Mouse (Mus musculus) forebrain, postnatal 0 days (tissue): ENCODE results near the gene Rimkla. TPM values are rescaled to one million over a fixed set of nuclear protein-coding genes. Genes with fewer than 3 reads are reported as not detected.

Experiments used
- ATAC-seq: fragments of 200-750 bp; cut with Nextera tagmentation; 2 replicates; pipeline ENCODE4 v1.8.0; 2017; ENCODE audit warnings: mild to moderate bottlenecking, moderate library complexity
- DNase-seq: peaks from one replicate; pipeline ENCODE4 v3.0.0-alpha.2; 2015
- H3K27ac ChIP-seq: fragments of 300-500 bp; sonication (generic); 2 replicates; pipeline ENCODE4 v1.5.1; 2014; ENCODE audit warnings: low read depth, mild to moderate bottlenecking, antibody characterized with exemption, low read length, moderate library complexity, mixed read lengths
- H3K27me3 ChIP-seq: fragments of 300-500 bp; sonication (generic); 2 replicates; pipeline ENCODE4 v1.6.1; 2014; ENCODE audit warnings: mild to moderate bottlenecking, low read length, mixed read lengths; ENCODE audit not compliant: insufficient read depth
- H3K36me3 ChIP-seq: fragments of 300-500 bp; sonication (generic); 2 replicates; pipeline ENCODE4 v1.6.1; 2014; ENCODE audit warnings: mild to moderate bottlenecking, moderate library complexity; ENCODE audit not compliant: insufficient read depth
- H3K4me1 ChIP-seq: fragments of 300-500 bp; sonication (generic); 2 replicates; pipeline ENCODE4 v1.6.1; 2014; ENCODE audit warnings: antibody characterized with exemption; ENCODE audit not compliant: insufficient read depth
- H3K4me2 ChIP-seq: fragments of 300-500 bp; sonication (generic); 2 replicates; pipeline ENCODE4 v1.6.1; 2014; ENCODE audit warnings: low read depth, mild to moderate bottlenecking, moderate library complexity
- H3K4me3 ChIP-seq: fragments of 300-500 bp; sonication (generic); 2 replicates; pipeline ENCODE4 v1.5.1; 2014; ENCODE audit warnings: low read depth, low read length, mixed read lengths
- H3K9ac ChIP-seq: fragments of 300-500 bp; sonication (generic); 2 replicates; pipeline ENCODE4 v1.6.1; 2014; ENCODE audit warnings: mild to moderate bottlenecking
- H3K9me3 ChIP-seq: fragments of 300-500 bp; sonication (generic); 2 replicates; pipeline ENCODE4 v1.6.1; 2016; ENCODE audit warnings: low read length
- CTCF ChIP-seq: sonication (generic); IDR thresholded peaks from 2 replicates; pipeline ENCODE4 v1.5.1; 2016; ENCODE audit warnings: antibody characterized with exemption, control low read depth, low read depth
- WGBS: fragments of 180-500 bp; shearing (Covaris S2); extraction: QIAGEN DNeasy Blood & Tissue Kit; methylation state at CpG from one replicate; pipeline ENCODE4 v1.1.7; 2014; 5-methylcytosine and 5-hydroxymethylcytosine counted together
- polyA plus RNA-seq: library from polyadenylated mRNA; unstranded; fragments of >200 nt; fragmentation: Nextera tagmentation; extraction: Ambion mirVana; gene quantifications from 2 replicates; pipeline ENCODE4 v1.2.1, GENCODE M21; 2015
- total RNA-seq: library from RNA; depleted of rRNA; stranded (reverse); fragments of >200 nt; gene quantifications from 2 replicates; pipeline ENCODE4 v1.2.3, GENCODE M21; 2014

Gene Rimkla
- total and polyA plus RNA-seq, 2 experiments from 2014 or later, result 21.6 to 28.4 TPM

DNA sequence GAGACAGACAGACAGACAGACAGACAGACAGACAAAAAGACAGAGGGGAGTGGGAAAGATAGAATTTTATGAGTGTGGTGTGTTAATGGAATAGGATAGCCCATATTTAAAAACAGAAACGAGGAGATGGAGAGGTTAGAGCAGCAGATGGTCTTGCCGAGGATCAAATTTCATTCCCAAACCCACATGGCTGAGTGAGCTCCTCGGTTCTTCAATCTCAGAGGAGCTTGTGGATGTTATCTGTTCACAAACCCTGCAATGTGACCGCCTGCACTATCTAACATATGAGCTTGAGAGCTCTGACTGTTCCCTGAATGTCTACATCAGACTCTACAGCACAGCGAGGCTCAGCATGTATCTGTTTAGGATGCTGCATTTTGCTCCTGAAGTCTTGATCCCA is 19.3 kb downstream of the Rimkla start:
- Histone ChIP-seq H3K9ac (no peak overlapping the region), H3K27me3 (no peaks in the 10 kb centered on the region), H3K4me3 (no peak overlapping the region), H3K36me3 (no peaks in the 10 kb centered on the region), H3K27ac (no peak overlapping the region), H3K4me1 (no peaks in the 10 kb centered on the region), H3K4me2 (no peak overlapping the region), H3K9me3 (no peaks in the 10 kb centered on the region)
- no peak for ATAC-seq
- TF ChIP-seq CTCF, result no peak
- no peak for DNase-seq
- 50% methylated on average over 5 of the region's 5 CpGs for WGBS

- no peak overlapping the region for H3K4me3 ChIP-seq
- H3K36me3 ChIP-seq, result no peaks in the 10 kb centered on the region
- no peaks in the 10 kb centered on the region for H3K27me3 ChIP-seq
- ATAC-seq (no peak), DNase-seq (no peak)
- 82% methylated on average over 9 of the region's 9 CpGs for WGBS
- H3K27ac ChIP-seq, result no peak overlapping the region
- no peak for TF ChIP-seq CTCF
- no peaks in the 10 kb centered on the region for H3K9me3 ChIP-seq
- no peak overlapping the region for H3K9ac ChIP-seq
- no peaks in the 10 kb centered on the region for H3K4me1 ChIP-seq
- H3K4me2 ChIP-seq, result no peak overlapping the region
Observed at GRCm38 (mm10) chr4:119472545-119472944, 19.9 kb downstream of the Rimkla start.

GRCm38 (mm10) chr4:119467720-119468380 is 24.6 kb downstream of the Rimkla start:
- no peak for TF ChIP-seq CTCF
- peak overlapping the region; percentile 51 for H3K27ac ChIP-seq
- ATAC-seq (peak; percentile 54), DNase-seq (peak; percentile 79)
- H3K27me3 ChIP-seq, result no peaks in the 10 kb centered on the region
- no peaks in the 10 kb centered on the region for H3K9me3 ChIP-seq
- H3K36me3 ChIP-seq, result peaks cover 6% of the 10 kb centered on the region; the same call in 1 of the 2 replicates
- WGBS, result 62% methylated on average over 16 of the region's 16 CpGs
- H3K4me1 ChIP-seq, result peaks cover 16% of the 10 kb centered on the region
- H3K4me2 ChIP-seq, result no peak overlapping the region
- no peak overlapping the region for H3K9ac ChIP-seq
- no peak overlapping the region for H3K4me3 ChIP-seq

DNA sequence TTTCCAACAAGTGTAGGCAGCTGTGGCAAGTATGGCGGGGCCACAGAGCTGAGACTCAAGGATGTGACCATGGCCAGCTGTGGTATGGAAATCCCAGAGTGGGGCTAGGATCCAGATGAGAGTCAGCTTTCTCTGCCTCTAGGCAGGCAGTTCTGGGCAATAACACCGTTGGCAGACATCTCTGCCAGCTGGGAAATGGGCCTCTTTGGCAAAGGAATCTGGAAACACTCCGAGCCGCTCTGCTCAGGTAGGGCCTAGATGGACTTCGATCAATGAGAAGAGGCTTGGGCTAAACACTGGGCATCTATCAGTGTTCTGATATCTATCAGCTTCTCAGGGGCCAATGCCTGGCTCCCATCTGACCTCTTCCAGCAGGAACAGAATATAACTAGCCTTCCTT is 26.6 kb downstream of the Rimkla start:
- TF ChIP-seq CTCF, result no peak

GRCm38 (mm10) chr4:119463756-119464419 is 28.5 kb downstream of the Rimkla start:
- Histone ChIP-seq H3K27me3 (no peaks in the 10 kb centered on the region), H3K4me3 (no peak overlapping the region), H3K9ac (0 out of 2 replicates have a peak overlapping the region, but pooled peaks have one; percentile 2), H3K9me3 (no peaks in the 10 kb centered on the region), H3K36me3 (peaks cover 6% of the 10 kb centered on the region; the same call in 1 of the 2 replicates), H3K4me2 (no peak overlapping the region), H3K27ac (peak overlapping the region; percentile 87), H3K4me1 (peaks cover 35% of the 10 kb centered on the region)
- peak; percentile 6; the same call in 1 of the 2 replicates for ATAC-seq
- WGBS, result 53% methylated on average over 13 of the region's 13 CpGs
- no peak for TF ChIP-seq CTCF
- DNase-seq, result peak; percentile 18

More for the DNA sequence above, 26.6 kb downstream of the Rimkla start:
- ATAC-seq (no peak), DNase-seq (no peak)
- Histone ChIP-seq H3K4me1 (peaks cover 31% of the 10 kb centered on the region), H3K9me3 (no peaks in the 10 kb centered on the region), H3K27me3 (no peaks in the 10 kb centered on the region), H3K4me2 (no peak overlapping the region), H3K9ac (no peak overlapping the region), H3K36me3 (peaks cover 6% of the 10 kb centered on the region; the same call in 1 of the 2 replicates), H3K4me3 (no peak overlapping the region), H3K27ac (no peak overlapping the region)
- 79% methylated on average over 5 of the region's 5 CpGs for WGBS

DNA sequence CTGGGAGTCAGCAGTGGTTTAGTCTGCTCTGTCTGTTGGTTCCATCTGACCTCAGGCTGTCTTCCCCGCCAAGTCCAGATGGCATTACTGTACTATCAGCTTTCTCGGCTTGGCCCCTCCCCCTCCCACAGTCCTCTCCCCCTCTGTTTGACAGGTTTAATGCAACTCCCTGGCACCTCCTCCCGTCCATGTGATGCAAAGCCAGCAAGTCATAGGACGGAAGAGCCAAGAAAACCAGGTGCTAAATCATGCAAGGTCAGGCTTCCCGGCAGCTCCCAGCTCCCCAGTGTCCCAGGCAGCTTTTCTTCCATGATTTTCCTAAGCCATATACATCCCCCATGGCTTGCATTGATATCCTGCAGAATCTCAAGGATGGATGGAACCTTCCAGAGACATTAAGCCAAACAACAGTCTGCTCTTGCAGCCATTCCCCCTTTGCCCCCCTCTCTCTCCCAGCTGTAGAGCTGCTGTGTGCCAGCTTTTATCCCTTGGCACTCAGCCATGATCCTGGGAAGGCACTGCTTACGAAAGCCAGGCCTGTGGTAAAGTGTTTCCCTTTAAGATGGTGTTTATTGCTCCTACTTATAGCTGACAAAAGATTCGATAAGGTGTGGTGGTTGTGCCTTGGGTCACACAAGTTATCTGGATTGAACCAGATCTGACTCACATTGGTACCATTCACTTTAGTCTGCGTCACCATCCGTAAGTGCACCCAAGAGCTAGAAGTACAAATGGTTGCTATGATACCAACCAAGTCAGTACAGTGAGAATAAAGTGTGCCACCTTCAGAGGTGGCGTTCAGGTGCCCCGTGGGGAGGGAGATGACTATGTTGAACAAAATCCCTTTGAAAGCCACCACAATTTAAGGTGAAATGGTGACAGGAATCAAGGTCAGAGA is 29.3 kb downstream of the Rimkla start:
- Histone ChIP-seq H3K9me3 (no peaks in the 10 kb centered on the region), H3K9ac (0 out of 2 replicates have a peak overlapping the region, but pooled peaks have one; percentile 4), H3K27me3 (no peaks in the 10 kb centered on the region), H3K36me3 (peaks cover 6% of the 10 kb centered on the region; the same call in 1 of the 2 replicates), H3K4me1 (peaks cover 35% of the 10 kb centered on the region), H3K4me2 (no peak overlapping the region), H3K27ac (peak overlapping the region; percentile 87), H3K4me3 (no peak overlapping the region)
- WGBS, result 18% methylated on average over 11 of the region's 11 CpGs
- TF ChIP-seq CTCF, result peak; percentile 17; the same call in 1 of the 2 replicates
- peak; percentile 60 for ATAC-seq
- peak; percentile 85 for DNase-seq
